Mouse (Mus musculus) 416B (cell line): ENCODE results near the gene BC030870.

Experiments used
- DNase-seq: peaks from one replicate; pipeline ENCODE4 v3.0.0; 2011; ENCODE audit warnings: low read depth

Gene BC030870

DNA sequence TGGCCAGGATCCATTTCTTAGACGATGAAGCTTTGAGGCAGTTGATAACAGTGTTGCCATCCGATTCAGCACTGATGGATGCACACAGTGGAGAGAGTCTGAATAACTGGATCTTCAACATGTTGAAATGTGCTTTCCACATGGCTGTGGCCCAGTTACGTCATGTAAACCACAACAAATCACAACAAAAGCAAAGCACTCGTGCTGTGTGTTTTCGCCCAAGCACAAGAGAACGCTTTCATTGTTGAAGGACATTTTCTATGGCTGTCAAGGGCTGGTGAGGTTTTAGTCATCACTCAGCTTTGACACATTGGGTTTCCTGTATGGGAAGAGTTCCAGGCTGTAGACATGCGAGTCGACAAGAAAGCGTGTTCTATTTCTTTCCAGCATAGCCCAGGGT is 48.6 kb downstream of the BC030870 start:
- DNase-seq = peak; percentile 58

DNA sequence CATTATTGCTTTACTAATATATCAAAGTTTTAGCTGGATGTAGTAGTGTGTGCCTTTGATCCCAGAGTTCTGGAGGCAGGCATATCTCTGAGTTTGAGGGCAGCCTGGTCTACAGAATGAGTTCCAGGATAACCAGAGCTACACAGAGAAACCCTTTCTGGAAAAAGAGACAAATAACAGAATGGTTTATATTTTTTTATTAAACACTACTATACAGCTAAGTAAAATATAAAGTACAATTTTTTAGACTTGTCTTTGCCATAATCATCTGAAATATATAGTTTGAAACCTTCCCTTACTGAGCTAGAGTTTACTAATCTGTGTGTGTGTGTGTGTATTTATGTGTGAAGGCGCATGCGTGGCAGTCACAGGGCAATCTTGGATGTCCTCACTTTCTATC is 54.6 kb downstream of the BC030870 start, which contains the start of gene Gm10663:
Gm10663 (plus strand) TSS at position 301 of the 400 bp plus-strand sequence.
- DNase-seq = no peak

DNA sequence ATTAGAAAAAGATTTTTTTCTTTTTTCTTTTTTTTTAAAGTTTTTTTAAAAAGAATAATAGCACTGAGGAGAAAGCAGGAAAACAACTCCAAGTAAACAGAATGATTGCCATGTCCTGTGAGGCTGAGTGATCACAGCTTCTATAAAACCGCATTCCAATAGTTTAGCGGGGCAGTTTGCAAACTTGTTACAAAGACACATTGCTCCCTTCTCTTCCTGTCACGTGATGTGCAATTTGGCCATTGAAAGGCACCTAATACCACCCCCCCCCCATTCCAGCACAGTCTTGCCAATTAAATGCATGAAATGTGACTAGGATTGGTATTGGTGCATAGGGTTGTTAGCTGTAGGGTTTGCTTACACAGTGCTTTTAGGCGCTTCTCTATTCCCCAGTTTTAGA is 58.4 kb downstream of the BC030870 start:
- no peak for DNase-seq

DNA sequence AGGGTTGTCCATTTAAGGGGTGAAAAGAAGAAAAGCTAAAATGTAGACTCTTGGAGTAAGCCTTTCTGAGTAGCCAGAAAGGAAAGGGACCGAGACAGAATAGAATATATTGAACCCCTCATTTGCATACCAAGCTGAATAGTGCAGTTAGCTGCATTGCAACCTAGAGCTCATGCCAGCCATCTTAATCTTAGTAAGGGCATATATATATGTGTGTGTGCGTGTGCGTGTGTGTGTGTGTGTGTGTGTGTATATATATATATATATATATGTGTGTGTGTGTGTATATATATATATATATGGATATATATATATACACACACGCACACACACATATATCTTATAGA is 60.9 kb downstream of the BC030870 start:
- no peak for DNase-seq

DNA sequence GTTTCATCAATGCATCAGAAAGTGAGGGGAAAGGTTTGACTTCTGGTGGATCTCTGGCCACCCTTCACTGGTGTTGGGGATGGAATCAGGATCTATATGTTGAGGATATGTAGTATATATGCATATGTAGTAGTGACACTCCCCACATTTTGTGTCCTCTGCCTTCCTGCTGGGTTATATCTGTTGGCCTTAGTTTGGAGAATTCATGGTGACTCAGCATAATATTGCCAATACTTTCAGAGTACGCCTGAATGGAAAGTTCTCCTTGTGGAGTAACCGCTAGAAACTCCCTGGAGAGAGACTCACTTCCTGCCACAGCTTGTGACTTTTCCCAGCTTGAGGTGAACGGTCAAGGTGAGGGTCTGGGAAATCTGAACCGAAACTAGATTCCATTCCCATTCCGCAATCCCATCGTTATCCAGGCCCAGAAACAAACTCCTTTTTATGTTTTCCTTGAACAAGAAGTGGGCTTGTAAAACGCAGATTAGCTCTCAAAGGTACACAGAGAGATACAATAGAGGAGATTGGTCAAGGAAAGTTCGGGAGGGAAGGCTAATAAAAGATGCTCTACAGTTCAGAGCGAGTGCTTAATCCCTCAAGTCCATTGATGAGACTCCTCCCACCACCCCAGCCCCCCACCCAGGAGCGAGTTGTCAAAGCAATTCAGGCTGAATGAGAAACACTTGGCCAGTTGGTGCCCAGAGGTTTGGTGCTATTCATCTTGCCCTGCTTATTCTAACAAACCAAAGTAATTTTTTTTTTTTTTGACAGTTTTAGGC is 61.5 kb downstream of the BC030870 start:
- DNase-seq = no peak

DNA sequence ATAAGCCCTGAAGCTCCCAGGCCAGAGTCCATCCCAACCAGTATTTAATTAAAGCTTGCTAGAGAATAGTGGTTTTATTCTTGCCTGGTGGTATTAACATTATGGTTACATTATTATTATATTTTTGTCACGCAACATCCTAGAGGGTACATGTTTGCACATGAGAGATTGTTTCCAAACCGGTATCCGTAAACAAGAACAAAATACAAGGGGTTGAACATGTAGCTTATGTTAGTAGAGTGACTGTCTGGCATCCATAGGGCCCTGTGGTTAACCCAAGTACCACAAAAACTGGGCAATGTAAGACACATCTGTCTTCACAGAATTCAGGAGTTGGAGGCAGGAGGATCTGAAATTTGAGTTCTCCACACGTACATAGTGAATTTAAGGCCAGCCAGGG is 62.3 kb downstream of the BC030870 start:
- DNase-seq = no peak

DNA sequence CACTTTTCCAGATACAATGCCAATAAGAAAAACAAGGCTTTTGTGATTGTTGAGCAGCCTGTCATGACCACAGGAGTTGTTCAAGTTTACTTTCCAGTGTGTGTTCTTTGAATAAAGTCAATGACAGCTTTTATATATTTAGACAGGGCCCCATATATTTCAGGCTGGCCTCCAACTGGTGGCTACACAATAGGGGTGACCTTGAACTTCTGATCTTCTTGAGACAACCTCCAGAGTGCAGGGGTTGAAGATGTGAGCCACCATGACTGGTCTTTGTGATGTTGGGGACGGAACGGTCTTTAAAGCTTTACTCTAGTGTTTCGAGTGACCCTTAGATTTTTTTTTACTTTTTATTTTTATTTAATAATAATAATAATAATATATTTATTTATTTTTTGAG is 63.7 kb downstream of the BC030870 start:
- DNase-seq = no peak

DNA sequence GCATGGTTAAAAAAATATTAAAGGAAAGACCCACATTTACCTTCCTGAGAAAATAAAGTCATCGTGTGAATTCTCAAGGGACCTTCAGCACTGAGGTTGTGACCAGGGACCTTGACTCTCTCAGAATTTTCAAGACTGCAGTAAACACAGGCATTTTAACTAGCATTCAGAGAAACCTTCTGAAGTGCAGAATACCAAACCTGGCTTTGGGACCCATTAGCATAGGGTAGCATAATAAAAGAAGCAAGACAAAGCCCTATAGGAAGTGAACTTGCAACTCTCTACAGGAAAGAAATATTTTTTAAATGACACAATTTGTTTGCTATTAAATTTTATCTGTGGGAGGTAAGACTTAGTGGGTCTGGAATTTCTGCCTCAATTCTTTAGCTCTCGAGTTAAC is 65.3 kb downstream of the BC030870 start:
- DNase-seq = no peak

DNA sequence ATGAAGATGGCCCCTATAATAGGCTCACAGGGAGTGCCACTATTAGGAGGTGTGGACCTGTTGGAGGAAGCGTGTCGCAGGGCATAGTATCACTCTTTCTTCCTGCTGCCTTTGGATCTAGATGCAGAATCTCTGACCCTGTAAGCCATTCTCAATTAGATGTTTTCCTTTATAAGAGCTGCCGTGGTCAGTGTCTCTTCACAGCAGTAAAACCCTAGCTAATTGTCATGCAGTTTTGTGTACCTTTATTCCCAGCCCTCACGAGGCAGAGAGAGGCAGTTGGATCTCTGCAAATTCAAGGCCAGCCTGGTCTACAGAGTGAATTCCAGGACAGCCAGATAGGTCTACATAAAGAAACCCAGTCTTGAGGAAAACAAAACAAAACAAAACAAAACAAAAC is 67.2 kb downstream of the BC030870 start:
- DNase-seq = no peak

DNA sequence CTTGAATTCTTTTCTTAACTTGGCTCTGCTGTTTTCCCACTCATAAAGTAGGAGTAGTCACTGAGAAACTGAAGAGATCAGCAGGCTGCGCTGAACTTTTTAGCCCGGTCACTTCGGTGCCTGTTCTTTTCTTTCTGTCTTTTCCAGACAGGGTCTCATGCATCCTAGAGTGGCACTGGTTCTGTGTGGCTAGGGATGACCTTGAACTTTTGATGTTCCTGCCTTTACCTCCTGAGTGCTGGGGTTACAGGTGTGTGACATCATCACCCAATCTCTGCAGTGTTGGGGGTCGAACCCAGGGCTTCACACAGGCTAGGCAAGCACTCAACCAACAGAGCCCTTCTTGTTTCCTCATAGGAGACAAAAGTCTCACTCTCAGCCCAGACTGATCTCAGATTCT is 72.6 kb downstream of the BC030870 start:
- no peak for DNase-seq

DNA sequence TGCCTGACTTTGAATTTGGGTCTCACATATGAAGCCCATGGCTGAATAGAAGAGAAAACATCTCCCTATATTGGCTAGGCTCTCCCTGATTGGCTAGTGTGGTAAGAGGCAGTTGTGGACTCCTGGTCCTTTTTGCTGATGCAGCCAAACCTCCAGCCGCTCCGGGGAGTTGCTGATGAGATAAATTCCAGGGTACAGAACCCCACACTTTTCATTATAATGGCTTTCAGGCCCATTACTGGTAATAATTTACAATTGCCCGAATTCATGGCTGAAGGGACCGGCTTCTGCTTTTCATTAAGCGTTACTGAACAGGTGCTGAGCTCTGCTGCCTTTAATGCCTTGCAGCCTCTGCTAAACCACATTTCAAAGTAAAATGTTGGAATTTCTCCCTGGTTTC is 75.4 kb downstream of the BC030870 start:
- no peak for DNase-seq

DNA sequence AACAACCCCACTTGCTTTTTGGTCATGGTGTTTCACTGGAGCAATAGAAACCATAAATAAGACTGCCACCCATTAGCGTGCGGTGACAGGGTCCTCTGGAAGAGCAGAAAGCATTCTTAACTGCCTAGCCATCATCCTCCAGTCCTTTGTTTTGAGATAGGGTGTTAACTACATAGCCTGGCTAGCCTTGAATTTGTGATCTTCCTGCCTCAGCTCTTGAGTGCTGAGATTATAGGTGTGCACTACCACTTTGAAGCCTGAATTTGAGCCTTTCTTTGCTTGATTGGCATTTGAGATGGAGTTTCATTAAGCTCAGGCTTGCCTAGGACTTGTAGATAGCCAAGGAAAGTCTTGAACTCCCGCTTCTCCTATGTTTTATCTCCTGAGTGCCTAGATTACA is 75.8 kb downstream of the BC030870 start:
- no peak for DNase-seq

DNA sequence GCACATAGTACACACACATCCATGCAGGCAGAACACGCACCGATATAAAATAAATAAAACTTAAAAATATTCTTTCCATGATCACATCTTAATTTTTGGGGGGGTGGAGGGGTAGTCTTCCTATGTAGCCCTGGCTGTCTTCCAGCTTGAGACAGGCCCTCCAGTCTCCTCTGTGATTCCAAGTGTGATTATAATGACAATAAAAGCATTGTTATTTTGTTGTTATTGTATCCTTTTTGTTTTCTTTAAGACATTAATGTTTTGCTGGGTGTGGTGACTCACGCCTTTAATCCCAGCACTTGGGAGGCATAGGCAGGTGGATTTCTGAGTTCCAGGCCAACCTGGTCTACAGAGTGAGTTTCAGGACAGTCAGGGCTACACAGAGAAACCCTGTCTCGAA is 81.6 kb downstream of the BC030870 start:
- DNase-seq = no peak

DNA sequence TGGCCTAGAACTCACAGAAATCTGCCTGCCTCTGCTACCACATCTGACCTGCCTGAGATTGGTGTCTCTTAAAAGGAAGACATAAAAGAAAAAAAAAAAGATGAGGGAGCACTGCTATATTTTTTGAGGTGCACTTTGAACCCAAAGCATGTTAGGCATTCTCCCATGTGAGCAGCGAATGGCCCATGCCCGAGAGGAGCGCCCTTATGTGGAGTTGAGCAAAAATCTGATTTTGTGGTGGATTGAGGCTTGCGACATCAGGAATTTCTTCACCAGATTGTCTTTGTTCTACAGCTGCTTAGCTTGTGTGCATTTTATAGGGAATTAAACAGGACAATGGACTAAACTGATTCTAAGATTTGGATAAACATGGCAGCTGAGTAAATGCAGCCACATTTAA is 82.2 kb downstream of the BC030870 start:
- no peak for DNase-seq

DNA sequence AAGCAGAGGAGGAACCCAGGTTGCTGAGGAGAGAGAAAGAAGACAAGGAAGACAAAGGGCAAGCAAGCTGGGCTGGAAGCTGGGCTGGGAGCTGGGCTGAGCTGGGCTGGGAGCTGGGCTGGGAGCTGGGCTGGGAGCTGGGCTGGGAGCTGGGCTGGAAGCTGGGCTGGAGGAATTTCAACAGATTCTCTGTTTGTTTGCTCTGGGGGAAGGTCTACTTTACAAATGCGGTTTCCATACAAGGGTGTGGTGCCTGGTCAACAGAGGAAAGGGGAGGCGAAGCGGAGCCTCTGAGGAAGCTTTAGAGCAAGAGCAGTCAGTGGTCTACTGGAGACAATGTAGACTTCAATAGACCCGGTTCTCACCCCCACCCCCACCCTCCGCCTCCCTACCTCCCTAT is 82.8 kb downstream of the BC030870 start:
- no peak for DNase-seq

DNA sequence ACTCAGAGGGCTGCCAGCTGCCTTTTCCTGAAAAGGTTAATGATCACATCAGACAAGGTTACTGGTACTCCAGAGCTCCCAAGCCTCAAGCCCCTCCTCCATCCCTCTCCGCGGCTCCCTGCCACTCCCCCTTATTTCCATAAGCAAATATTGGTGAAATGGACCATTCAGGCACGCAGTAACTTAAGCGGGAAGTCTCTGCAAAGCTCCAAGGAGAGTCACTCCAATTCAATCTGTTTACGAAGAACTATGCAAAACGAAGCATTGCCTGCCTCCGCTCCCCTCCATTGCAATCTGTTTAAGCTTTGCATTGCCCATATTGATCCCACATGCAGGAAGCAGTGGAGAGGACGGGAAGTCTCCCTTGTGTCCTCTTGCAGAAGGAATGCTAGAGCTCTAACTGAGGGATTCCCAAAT is 92.2 kb downstream of the BC030870 start, which contains the start of gene Apela:
Apela (minus strand) TSS at position 220 of the 417 bp plus-strand sequence.
- DNase-seq = no peak
